Mouse (Mus musculus) ES-E14 (cell line): ENCODE measurements around the gene Ugt1a1.

Source experiments
- CHD2 ChIP-seq: IDR thresholded peaks from 2 replicates; pipeline ENCODE4 v1.6.1; 2014; ENCODE audit warnings: mild to moderate bottlenecking, low read depth, low read length, inconsistent platforms
- HCFC1 ChIP-seq: IDR thresholded peaks from 2 replicates; pipeline ENCODE4 v1.6.1; 2012; ENCODE audit warnings: low read length, inconsistent platforms, borderline replicate concordance; ENCODE audit not compliant: insufficient read depth
- ZC3H11A ChIP-seq: IDR thresholded peaks from 2 replicates; pipeline ENCODE4 v1.6.1; 2012; ENCODE audit warnings: low read depth, mild to moderate bottlenecking, inconsistent platforms, low read length, borderline replicate concordance
- ZNF384 ChIP-seq: IDR thresholded peaks from 2 replicates; pipeline ENCODE4 v1.6.1; 2012; ENCODE audit warnings: low read depth, low read length, inconsistent platforms

GRCm38 (mm10) chr1:88200456-88200855 lies 11.3 kb upstream of the Ugt1a1 start, which contains the start of gene Ugt1a2:
- TF ChIP-seq CHD2, result no peak
- TF ChIP-seq ZC3H11A, result no peak
- no peak for TF ChIP-seq HCFC1
- no peak for TF ChIP-seq ZNF384
